In the genomic region with DNA sequence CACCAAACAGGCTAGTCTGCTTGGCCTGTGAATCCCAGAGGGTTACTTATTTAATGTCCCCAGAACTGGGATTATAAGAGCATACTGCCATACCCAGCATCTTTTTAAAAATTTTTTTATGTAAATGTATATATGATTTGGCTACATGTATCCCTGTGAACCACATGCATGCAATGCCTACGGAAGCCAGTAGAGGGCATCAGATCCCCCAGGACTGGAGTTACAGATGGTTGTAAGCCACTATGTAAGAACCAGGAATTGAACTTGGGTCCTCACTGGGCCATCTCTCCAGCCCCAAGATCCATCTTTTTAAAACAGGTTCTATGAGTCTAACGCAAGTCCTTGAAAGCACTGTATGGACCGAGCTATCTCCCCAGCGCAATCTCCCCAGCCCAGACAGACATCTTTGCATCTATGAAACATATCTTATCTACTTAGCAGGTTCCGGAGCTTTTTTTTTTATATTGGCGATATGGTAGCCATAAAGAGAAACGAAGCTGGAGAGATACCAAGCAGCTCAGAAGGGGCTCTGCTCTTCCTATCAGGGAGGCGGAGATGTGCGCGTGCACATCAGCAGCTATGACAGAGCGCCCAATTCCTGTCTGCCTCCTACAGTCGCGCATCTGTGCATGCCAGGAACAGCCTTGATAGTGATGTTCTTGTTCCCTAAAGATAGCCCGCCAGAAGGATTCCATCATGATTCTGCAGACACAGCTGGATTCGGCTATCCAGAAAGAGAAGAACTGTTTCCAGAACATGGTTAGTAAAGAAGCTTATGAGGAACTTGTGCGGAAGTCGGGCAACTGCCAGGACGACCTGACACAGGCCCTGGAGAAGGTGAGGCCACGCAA, we compare ENCODE assay signal across 2 mouse cellular contexts.
A peak's percentile ranks its signal among the peaks of the same experiment; 100 is the strongest.
TF ChIP-seq lines count a peak whose summit lies in the region.

No protein-coding gene starts in this region.

TF ChIP-seq in CH12.LX, 34 proteins besides CTCF, POLR2A, EP300 and RAD21:
- no peak for TF ChIP-seq KAT2A (IDR thresholded peaks at IDR 0.05; ENCODE audit: insufficient replicate concordance, low read length)
- peak; percentile 25 for TF ChIP-seq SMC3 (IDR thresholded peaks at IDR 0.05; ENCODE audit: low read depth, low read length)

TF ChIP-seq in MEL, 35 proteins besides CTCF, POLR2A, EP300 and RAD21:
- TF ChIP-seq HCFC1 (IDR thresholded peaks at IDR 0.05; ENCODE audit: low read depth, low read length) (no peak), MEF2A (IDR thresholded peaks at IDR 0.05; ENCODE audit: extremely low read depth, insufficient replicate concordance, low read depth, low read length, poor library complexity, severe bottlenecking) (no peak), JUND (IDR thresholded peaks at IDR 0.05; ENCODE audit: low read depth, low read length) (no peak), SIN3A (IDR thresholded peaks at IDR 0.05; ENCODE audit: low read length) (no peak; the same call in none of the 2 replicates), CHD1 (IDR thresholded peaks at IDR 0.05; ENCODE audit: low read depth, low read length) (no peak), MYC (IDR thresholded peaks at IDR 0.05; ENCODE audit: low read depth, low read length) (peak; percentile 60; the same call in 1 of the 2 replicates), TAL1 (IDR thresholded peaks at IDR 0.05; ENCODE audit: low read length) (no peak; the same call in 1 of the 2 replicates), GABPA (IDR thresholded peaks at IDR 0.05; ENCODE audit: low read depth, low read length) (no peak), MYB (IDR thresholded peaks at IDR 0.05; ENCODE audit: low read depth, low read length) (no peak), ZKSCAN1 (IDR thresholded peaks at IDR 0.05; ENCODE audit: low read depth, low read length) (no peak), SMC3 (IDR thresholded peaks at IDR 0.05; ENCODE audit: low read depth, low read length) (peak; percentile 63), RCOR1 (IDR thresholded peaks at IDR 0.05; ENCODE audit: low read depth, low read length) (peak; percentile 17), ZNF384 (IDR thresholded peaks at IDR 0.05; ENCODE audit: low read depth, low read length) (peak; percentile 84), USF1 (IDR thresholded peaks at IDR 0.05; ENCODE audit: low read depth, low read length) (no peak), MXI1 (IDR thresholded peaks at IDR 0.05; ENCODE audit: low read depth, low read length) (peak; percentile 21; the same call in 1 of the 2 replicates), NRF1 (IDR thresholded peaks at IDR 0.05; ENCODE audit: insufficient read depth, low read depth, low read length, poor library complexity, severe bottlenecking) (peak; percentile 46; the same call in 1 of the 2 replicates), BHLHE40 (IDR thresholded peaks at IDR 0.05; ENCODE audit: borderline replicate concordance, low read depth, low read length) (no peak; the same call in 1 of the 2 replicates), KAT2A (conservative IDR thresholded peaks at IDR 0.05; ENCODE audit: low read depth, low read length) (no peak), TCF12 (IDR thresholded peaks at IDR 0.05; ENCODE audit: low read depth, low read length) (peak; percentile 71), E2F4 (IDR thresholded peaks at IDR 0.05; ENCODE audit: borderline replicate concordance, low read depth, low read length) (no peak), NELFE (IDR thresholded peaks at IDR 0.05; ENCODE audit: low read depth, low read length) (no peak), ELF1 (IDR thresholded peaks at IDR 0.05; ENCODE audit: low read depth, low read length) (peak; percentile 22; the same call in 1 of the 2 replicates), POLR2AphosphoS5 (IDR thresholded peaks at IDR 0.05; ENCODE audit: borderline replicate concordance, low read depth, low read length) (no peak), MAZ (IDR thresholded peaks at IDR 0.05; ENCODE audit: low read depth, low read length) (0 out of 2 replicates have a peak, but pooled peaks have one; percentile 29), MAFK (IDR thresholded peaks at IDR 0.05; ENCODE audit: borderline replicate concordance, low read depth, low read length) (no peak), TBP (IDR thresholded peaks at IDR 0.05; ENCODE audit: low read depth, low read length) (no peak), ZMIZ1 (IDR thresholded peaks at IDR 0.05; ENCODE audit: low read depth, low read length) (no peak), GATA1 (IDR thresholded peaks at IDR 0.05; ENCODE audit: low read depth, low read length) (peak; percentile 76), USF2 (IDR thresholded peaks at IDR 0.05; ENCODE audit: borderline replicate concordance in 1 of 2, insufficient read depth in 1 of 2, low read depth in 1 of 2, low read length in 2 of 2) (no peak), MAX (IDR thresholded peaks at IDR 0.05; ENCODE audit: low read length) (peak; percentile 26; the same call in 1 of the 2 replicates), POLR2AphosphoS2 (IDR thresholded peaks at IDR 0.05; ENCODE audit: low read length) (no peak), CHD2 (IDR thresholded peaks at IDR 0.05; ENCODE audit: low read length) (no peak)
